Mouse (Mus musculus) heart, postnatal 0 days (tissue): ENCODE measurements around the gene Slc25a25. TPM values are rescaled to one million over a fixed set of nuclear protein-coding genes. Genes with fewer than 3 reads are reported as not detected.

Source experiments
- ATAC-seq: fragments of 200-750 bp; cut with Nextera tagmentation; 2 replicates; pipeline ENCODE4 v1.8.0; 2017; ENCODE audit warnings: low read depth, moderate number of reproducible peaks, moderate library complexity; ENCODE audit not compliant: insufficient read depth
- DNase-seq: peaks from one replicate; pipeline ENCODE4 v3.0.0-alpha.2; 2016; ENCODE audit warnings: low spot score
- H3K27ac ChIP-seq: fragments of 300-500 bp; sonication (generic); 2 replicates; pipeline ENCODE4 v1.5.1; 2014; ENCODE audit warnings: low read depth, mild to moderate bottlenecking
- H3K27me3 ChIP-seq: fragments of 300-500 bp; sonication (generic); 2 replicates; pipeline ENCODE4 v1.6.1; 2014; ENCODE audit warnings: low read length, mixed read lengths; ENCODE audit not compliant: control insufficient read depth, insufficient read depth
- H3K36me3 ChIP-seq: fragments of 300-500 bp; sonication (generic); replicated peaks from 2 replicates; pipeline ENCODE4 v1.6.1; 2014; ENCODE audit warnings: low read length, mixed read lengths; ENCODE audit not compliant: control insufficient read depth, insufficient read depth
- H3K4me1 ChIP-seq: fragments of 300-500 bp; sonication (generic); 2 replicates; pipeline ENCODE4 v1.6.1; 2014; ENCODE audit warnings: antibody characterized with exemption; ENCODE audit not compliant: control insufficient read depth, insufficient read depth
- H3K4me2 ChIP-seq: fragments of 300-500 bp; sonication (generic); 2 replicates; pipeline ENCODE4 v1.6.1; 2014; ENCODE audit warnings: low read depth, mild to moderate bottlenecking, low read length, moderate library complexity
- H3K4me3 ChIP-seq: fragments of 300-500 bp; sonication (generic); 2 replicates; pipeline ENCODE4 v1.5.1; 2014; ENCODE audit warnings: low read depth, low read length
- H3K9ac ChIP-seq: fragments of 300-500 bp; sonication (generic); replicated peaks from 2 replicates; pipeline ENCODE4 v1.6.1; 2014; ENCODE audit warnings: low read depth, low read length, mixed read lengths
- H3K9me3 ChIP-seq: fragments of 300-500 bp; sonication (generic); replicated peaks from 2 replicates; pipeline ENCODE4 v1.6.1; 2016; ENCODE audit warnings: low read length; ENCODE audit not compliant: control insufficient read depth
- CTCF ChIP-seq: IDR thresholded peaks from 2 replicates; pipeline ENCODE4 v1.5.1; 2016; ENCODE audit warnings: antibody characterized with exemption, control low read depth, low read depth
- EP300 ChIP-seq: IDR thresholded peaks from 2 replicates; pipeline ENCODE4 v1.6.1; 2016; ENCODE audit warnings: antibody characterized with exemption, low read depth
- WGBS: fragments of 180-500 bp; shearing (Covaris S2); extraction: QIAGEN DNeasy Blood & Tissue Kit; methylation state at CpG from one replicate; pipeline ENCODE4 v1.1.7; 2014; 5-methylcytosine and 5-hydroxymethylcytosine counted together
- polyA plus RNA-seq: library from polyadenylated mRNA; unstranded; fragments of >200 nt; fragmentation: Nextera tagmentation; extraction: Ambion mirVana; gene quantifications from 2 replicates; pipeline ENCODE4 v1.2.1, GENCODE M21; 2015
- total RNA-seq: library from RNA; depleted of rRNA; stranded (reverse); fragments of >200 nt; gene quantifications from 2 replicates; pipeline ENCODE4 v1.2.3, GENCODE M21; 2014; ENCODE audit warnings: low replicate concordance

Gene Slc25a25
- total and polyA plus RNA-seq, 2 experiments from 2014 or later = 6.6 to 12.5 TPM

DNA sequence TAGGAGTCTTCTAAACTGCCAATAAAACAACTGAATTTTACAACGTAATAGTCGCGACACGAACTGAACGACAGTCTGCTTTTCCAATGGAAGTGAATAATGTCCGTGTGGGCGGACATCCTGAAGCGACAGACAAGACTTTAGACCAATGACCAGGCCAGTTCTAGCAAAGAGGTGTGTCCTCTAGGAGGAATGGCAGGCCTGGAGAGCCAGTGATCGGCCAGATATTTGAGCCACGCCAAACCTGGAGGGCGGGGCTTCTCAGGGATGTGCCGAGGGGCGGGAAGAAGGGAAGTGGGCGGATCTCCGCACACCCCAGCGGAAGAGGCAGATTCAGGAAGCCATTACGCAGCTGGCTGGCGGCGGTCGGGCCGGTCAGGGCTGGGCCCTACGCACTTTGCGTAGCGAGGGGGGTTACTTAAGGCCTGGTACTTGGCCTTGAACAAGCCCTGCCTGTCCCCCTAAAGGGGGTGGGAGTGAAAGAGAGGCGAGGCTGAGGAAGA is 676 bp upstream of the Slc25a25 start:
- TF ChIP-seq EP300 (0 out of 2 replicates have a peak, but pooled peaks have one; percentile 63), CTCF (no peak)
- DNase-seq (peak; percentile 100), ATAC-seq (peak; percentile 95)
- Histone ChIP-seq H3K27me3 (no peaks in the 10 kb centered on the region), H3K9me3 (no peaks in the 10 kb centered on the region), H3K4me2 (peak overlapping the region; percentile 84), H3K4me1 (peaks cover 53% of the 10 kb centered on the region), H3K36me3 (peaks cover 16% of the 10 kb centered on the region; the same call in 1 of the 2 replicates), H3K27ac (peak overlapping the region; percentile 95), H3K4me3 (peak overlapping the region; percentile 85), H3K9ac (peak overlapping the region; percentile 41; the same call in 1 of the 2 replicates)
- WGBS = under 1% methylated on average over 25 of the region's 25 CpGs

DNA sequence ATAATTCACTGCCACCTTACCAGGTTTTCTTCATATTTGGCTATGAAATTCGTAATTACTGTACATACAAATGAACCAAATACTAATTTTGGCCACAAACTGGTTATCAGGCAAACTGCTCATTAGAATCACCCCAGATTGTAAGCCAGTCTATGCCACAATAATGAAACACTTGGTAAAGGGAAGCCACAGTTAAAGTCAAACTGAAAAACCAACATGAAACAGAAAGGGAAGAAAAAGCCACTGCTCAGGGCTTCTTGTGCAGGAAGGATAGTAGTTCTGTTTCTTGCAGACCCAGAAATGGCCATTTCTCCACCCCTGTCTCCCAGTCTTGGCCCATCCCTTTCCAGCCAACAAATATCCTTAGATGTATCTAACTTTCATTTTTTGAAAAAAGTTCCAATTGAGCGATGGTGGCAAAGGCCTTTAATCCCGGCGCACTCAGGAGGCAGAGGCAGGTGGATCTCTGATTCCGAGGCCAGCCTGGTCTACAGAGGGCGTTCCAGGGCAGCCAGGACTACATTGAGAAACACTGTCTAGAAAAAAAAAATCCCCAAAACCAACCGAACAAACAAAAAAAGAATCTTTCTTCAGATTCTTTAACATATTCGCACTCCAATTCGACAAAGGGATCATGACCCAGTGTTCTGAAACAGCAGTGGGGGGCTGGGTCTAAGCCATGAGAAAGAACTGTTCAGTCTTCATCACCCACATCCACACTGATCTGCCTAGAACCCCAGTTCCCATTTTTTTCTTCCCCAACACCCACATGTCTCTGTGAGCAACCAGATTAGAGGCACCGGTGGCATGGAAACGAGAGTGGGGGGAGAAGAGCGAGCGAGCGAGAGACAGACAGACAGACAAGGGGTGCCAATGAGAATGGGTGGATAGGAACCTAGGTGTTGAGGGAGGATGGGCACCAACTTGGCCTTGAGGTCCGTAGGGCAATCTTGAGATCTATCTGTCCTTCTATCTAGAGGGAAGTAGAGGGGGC is 1.2 kb downstream of the Slc25a25 start, which contains the start of gene Naif1:
Naif1 (plus strand) TSS at position 697 of the 994 bp plus-strand sequence.
- H3K4me1 ChIP-seq = peaks cover 53% of the 10 kb centered on the region
- no peak for TF ChIP-seq CTCF
- no peak for TF ChIP-seq EP300
- H3K27me3 ChIP-seq = no peaks in the 10 kb centered on the region
- H3K9me3 ChIP-seq = no peaks in the 10 kb centered on the region
- no peak for ATAC-seq
- peak within 1 kb of the TSS; percentile 85 for H3K4me3 ChIP-seq
- H3K9ac ChIP-seq = peak within 1 kb of the TSS; percentile 86
- peak within 1 kb of the TSS; percentile 95 for H3K27ac ChIP-seq
- DNase-seq = no peak
- 74% methylated on average over 15 of the region's 15 CpGs for WGBS
- peaks cover 5% of the 10 kb centered on the region; the same call in 1 of the 2 replicates for H3K36me3 ChIP-seq
- H3K4me2 ChIP-seq = peak within 1 kb of the TSS; percentile 84

DNA sequence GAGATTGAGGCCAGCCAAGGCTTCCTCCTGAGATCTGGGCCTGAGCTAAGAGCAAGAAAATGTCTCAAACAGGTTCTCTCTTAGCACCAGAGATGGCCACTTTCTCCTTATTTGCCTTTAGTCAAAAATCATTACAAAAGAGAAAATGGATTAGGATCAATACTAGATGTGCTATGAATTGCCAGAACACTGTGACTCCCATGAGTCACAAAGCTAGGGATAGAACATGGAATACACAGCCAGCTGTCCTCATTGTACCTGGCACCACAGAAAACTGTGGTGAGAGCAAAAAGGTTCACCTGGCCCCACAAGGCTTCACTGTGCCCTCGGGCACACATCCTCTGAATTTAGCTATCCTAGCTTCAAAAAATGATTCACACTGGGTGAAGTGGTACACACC is 2.8 kb downstream of the Slc25a25 start:
- TF ChIP-seq EP300 (no peak), CTCF (no peak)

DNA sequence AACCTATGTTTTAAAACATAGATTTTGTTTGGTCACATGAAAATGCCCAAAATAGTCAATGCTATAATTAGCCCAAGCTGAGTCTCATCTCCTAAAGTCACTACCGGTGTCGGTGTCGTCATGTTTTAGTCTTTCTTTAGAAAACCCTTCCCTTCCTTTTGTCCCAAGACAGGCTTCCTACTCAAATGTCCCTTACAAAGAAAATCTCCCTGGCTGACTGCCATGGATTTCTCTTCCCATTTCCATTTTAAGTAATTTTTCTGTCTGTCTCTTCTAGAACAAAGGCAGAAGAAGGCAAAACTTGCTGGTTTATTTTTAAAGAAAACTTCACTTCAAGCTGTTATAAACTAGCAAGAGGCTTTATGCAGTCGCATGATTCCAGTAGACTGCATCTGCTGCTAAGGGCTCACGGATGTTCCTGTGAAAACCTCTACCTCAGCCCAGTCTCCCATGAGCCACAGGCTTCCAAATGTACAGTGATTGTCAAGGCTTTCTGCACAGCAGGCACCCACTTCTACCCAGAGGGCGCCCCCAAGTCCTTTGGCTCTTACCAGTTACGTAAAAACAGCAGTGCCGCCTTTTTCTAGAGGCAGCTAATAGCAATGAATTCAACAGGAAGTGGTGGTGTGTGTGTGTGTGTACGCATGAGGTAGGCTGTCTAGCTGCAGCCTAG is 3.8 kb downstream of the Slc25a25 start:
- no peak overlapping the region for H3K4me3 ChIP-seq

More for the DNA sequence above, 2.8 kb downstream of the Slc25a25 start:
- Histone ChIP-seq H3K4me2 (no peak overlapping the region), H3K9me3 (no peaks in the 10 kb centered on the region), H3K27ac (peak overlapping the region; percentile 52; the same call in 1 of the 2 replicates), H3K36me3 (peaks cover 9% of the 10 kb centered on the region; the same call in 1 of the 2 replicates), H3K4me3 (no peak overlapping the region), H3K27me3 (no peaks in the 10 kb centered on the region), H3K4me1 (peaks cover 38% of the 10 kb centered on the region), H3K9ac (no peak overlapping the region)
- DNase-seq = no peak
- no peak for ATAC-seq
- 74% methylated on average over 1 of the region's 1 CpGs for WGBS

DNA sequence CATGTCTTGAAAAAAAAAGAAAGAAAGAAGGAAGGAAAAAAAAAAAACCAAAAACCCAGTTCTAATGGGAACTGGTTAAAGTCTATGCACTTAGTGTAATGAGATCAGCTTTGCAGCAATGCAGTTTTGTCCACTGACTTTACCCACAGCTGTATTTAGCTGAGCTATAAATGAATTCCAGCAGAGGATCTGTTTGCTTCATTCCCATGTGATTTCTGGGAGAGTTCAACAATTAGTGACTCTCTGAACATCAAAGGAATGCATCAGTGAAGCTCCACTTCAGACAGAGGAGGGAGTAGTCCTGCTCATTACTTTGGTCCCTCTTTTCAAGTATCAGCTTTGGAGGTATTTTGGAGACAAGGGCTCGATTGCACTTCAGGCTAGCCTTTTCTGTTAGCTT is 5.7 kb downstream of the Slc25a25 start:
- Histone ChIP-seq H3K9ac (no peak overlapping the region), H3K4me3 (no peak overlapping the region), H3K4me2 (no peak overlapping the region), H3K9me3 (no peaks in the 10 kb centered on the region), H3K27ac (no peak overlapping the region), H3K4me1 (peaks cover 19% of the 10 kb centered on the region), H3K36me3 (peaks cover 9% of the 10 kb centered on the region; the same call in 1 of the 2 replicates), H3K27me3 (no peaks in the 10 kb centered on the region)
- ATAC-seq (no peak), DNase-seq (no peak)
- TF ChIP-seq CTCF (no peak), EP300 (no peak)
- 69% methylated on average over 1 of the region's 1 CpGs for WGBS

More for the DNA sequence above, 3.8 kb downstream of the Slc25a25 start:
- Histone ChIP-seq H3K27me3 (no peaks in the 10 kb centered on the region), H3K36me3 (peaks cover 9% of the 10 kb centered on the region; the same call in 1 of the 2 replicates), H3K27ac (peak overlapping the region; percentile 94), H3K9me3 (no peaks in the 10 kb centered on the region), H3K4me2 (peak overlapping the region; percentile 47), H3K4me1 (peaks cover 27% of the 10 kb centered on the region), H3K9ac (peak overlapping the region; percentile 48)
- DNase-seq (peak; percentile 69), ATAC-seq (no peak)
- TF ChIP-seq EP300 (no peak), CTCF (peak; percentile 9; the same call in 1 of the 2 replicates)
- 19% methylated on average over 9 of the region's 9 CpGs for WGBS
